Mouse (Mus musculus): ENCODE measurements around the gene Lrpprc. TPM values are rescaled to one million over a fixed set of nuclear protein-coding genes. Genes with fewer than 3 reads are reported as not detected.

Gene Lrpprc
- total RNA-seq, 1 experiment: 92.0 TPM

DNA sequence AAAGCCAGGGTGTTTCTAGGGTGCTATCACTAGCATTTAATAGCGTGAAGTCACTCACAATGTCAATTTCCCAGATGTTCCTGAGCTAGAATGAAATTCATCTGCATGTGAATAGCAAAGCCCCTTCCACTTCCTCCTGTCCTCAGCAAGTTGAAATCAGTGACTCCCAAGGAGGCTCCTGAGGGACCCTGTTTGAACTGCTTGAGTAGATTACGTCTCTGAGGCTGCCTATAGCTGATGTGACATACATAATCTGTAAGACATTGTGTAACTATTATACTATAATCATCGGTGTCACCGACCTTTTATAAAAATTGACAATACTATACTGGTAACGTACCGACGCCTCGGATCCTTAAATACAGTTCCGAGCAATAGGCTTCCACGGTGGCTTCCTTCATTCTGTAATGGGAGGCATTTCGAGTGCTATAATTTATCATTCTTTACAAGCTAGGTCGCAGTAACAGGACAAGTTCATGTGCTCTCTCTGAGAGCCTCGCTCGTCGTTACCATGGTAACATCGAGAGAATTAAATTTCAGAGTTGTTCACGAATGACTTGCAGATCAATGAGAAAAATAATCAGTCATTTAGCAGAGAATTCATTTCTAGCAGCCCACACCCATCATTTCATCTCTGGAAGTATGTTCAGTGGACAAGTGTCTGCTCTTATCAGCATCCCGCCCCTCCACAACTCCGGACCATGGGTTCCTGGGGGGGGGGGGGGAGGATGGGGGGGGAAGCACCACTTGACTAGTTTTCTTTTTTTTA is 133.8 kb downstream of the Lrpprc start:
- H3K9ac ChIP-seq (ENCODE audit: insufficient read depth, low read depth, low read length, poor library complexity, severe bottlenecking): no peak overlapping the region
- no peaks in the 10 kb centered on the region for H3K36me3 ChIP-seq (ENCODE audit: control insufficient read depth, insufficient read depth, low read length, poor library complexity, severe bottlenecking)
- TF ChIP-seq ZNF384 (IDR thresholded peaks at IDR 0.05; ENCODE audit: low read depth, low read length): no peak
- no peak for TF ChIP-seq CHD2 (IDR thresholded peaks at IDR 0.05; ENCODE audit: low read depth, low read length)
- TF ChIP-seq MAFK (IDR thresholded peaks at IDR 0.05; ENCODE audit: insufficient read depth, low read depth, low read length): no peak
- TF ChIP-seq ZC3H11A (IDR thresholded peaks at IDR 0.05; ENCODE audit: borderline replicate concordance, low read depth, low read length): no peak
- no peak for TF ChIP-seq HCFC1 (IDR thresholded peaks at IDR 0.05; ENCODE audit: borderline replicate concordance, insufficient read depth, low read length)
- H3K9me3 ChIP-seq (ENCODE audit: control insufficient read depth, insufficient read depth, low read depth, low read length): no peaks in the 10 kb centered on the region
- no peak for DNase-seq (ENCODE audit: low read depth, low spot score)
- H3K4me3 ChIP-seq (ENCODE audit: insufficient read depth in 1 of 2, low read depth in 1 of 2, low read length in 2 of 2, poor library complexity in 1 of 2, severe bottlenecking in 1 of 2): no peak overlapping the region
- peaks cover 0 to 2% of the 10 kb centered on the region in 2 experiments; a peak in 1 of 4 replicates for H3K4me1 ChIP-seq (ENCODE audit: control insufficient read depth in 2 of 2, insufficient read depth in 2 of 2, low read length in 2 of 2, poor library complexity in 1 of 2)
- in situ Hi-C loops (cut with MboI; ENCODE audit: low sequenced_read_pairs in 2 of 2, unreplicated experiment in 2 of 2): no loop called here
- no peak overlapping the region for H3K27ac ChIP-seq (ENCODE audit: insufficient read depth, low read depth, low read length, poor library complexity, severe bottlenecking)

DNA sequence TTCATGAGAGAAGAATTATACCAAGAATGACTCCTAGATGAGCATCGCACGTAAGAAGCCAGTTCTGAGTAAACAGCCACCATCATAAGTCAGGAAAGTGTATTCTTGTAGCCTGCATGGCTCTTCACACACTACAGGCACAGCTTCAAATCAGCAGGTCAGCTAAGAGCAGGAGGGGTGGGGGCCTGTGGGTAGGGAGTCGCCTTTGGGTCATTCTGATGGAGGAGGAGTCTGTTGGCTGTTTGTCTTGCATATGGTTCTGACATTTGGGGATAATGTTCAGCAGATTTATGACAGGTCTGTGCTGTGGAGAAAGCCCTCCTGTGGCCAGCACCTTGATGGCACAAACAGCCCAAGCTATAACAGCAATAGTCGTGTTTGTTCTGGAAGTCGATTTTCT is 134.4 kb downstream of the Lrpprc start:
- Histone ChIP-seq H3K27ac (ENCODE audit: insufficient read depth, low read depth, low read length, poor library complexity, severe bottlenecking) (no peak overlapping the region), H3K9me3 (ENCODE audit: control insufficient read depth, insufficient read depth, low read depth, low read length) (no peaks in the 10 kb centered on the region), H3K36me3 (ENCODE audit: control insufficient read depth, insufficient read depth, low read length, poor library complexity, severe bottlenecking) (no peaks in the 10 kb centered on the region), H3K9ac (ENCODE audit: insufficient read depth, low read depth, low read length, poor library complexity, severe bottlenecking) (no peak overlapping the region), H3K4me1 (ENCODE audit: control insufficient read depth in 2 of 2, insufficient read depth in 2 of 2, low read length in 2 of 2, poor library complexity in 1 of 2) (peaks cover 0 to 2% of the 10 kb centered on the region in 2 experiments; a peak in 1 of 4 replicates), H3K4me3 (ENCODE audit: insufficient read depth in 1 of 2, low read depth in 1 of 2, low read length in 2 of 2, poor library complexity in 1 of 2, severe bottlenecking in 1 of 2) (no peak overlapping the region)
- in situ Hi-C loops (cut with MboI; ENCODE audit: low sequenced_read_pairs in 2 of 2, unreplicated experiment in 2 of 2): no loop called here
- DNase-seq (ENCODE audit: low read depth, low spot score): no peak
- TF ChIP-seq MAFK (IDR thresholded peaks at IDR 0.05; ENCODE audit: insufficient read depth, low read depth, low read length): no peak
- no peak for TF ChIP-seq ZC3H11A (IDR thresholded peaks at IDR 0.05; ENCODE audit: borderline replicate concordance, low read depth, low read length)
- TF ChIP-seq ZNF384 (IDR thresholded peaks at IDR 0.05; ENCODE audit: low read depth, low read length): no peak
- TF ChIP-seq HCFC1 (IDR thresholded peaks at IDR 0.05; ENCODE audit: borderline replicate concordance, insufficient read depth, low read length): no peak
- no peak for TF ChIP-seq CHD2 (IDR thresholded peaks at IDR 0.05; ENCODE audit: low read depth, low read length)

Other genes with a start within 250 kb of the Lrpprc start
- 3.5 and 5.9 TPM in 2 replicates for gene Dync2li1, start 164.3 kb downstream of the Lrpprc start, total RNA-seq (2012; rRNA removed)
- gene Abcg8, start 114.5 kb downstream of the Lrpprc start, total RNA-seq (2012; rRNA removed): 0.05 and 0.09 TPM in 2 replicates
- 0.27 TPM in 1 of 2 replicates, not detected in the other for gene Abcg5, start 107.8 kb downstream of the Lrpprc start, total RNA-seq (2012; rRNA removed)
- gene Ppm1b, start 166.0 kb upstream of the Lrpprc start, total RNA-seq (2012; rRNA removed): 75.9 and 77.3 TPM in 2 replicates
- gene Slc3a1, start 237.6 kb upstream of the Lrpprc start, total RNA-seq (2012; rRNA removed): 0.18 and 0.26 TPM in 2 replicates

Data from ES-E14 (cell line).